Mouse (Mus musculus): ENCODE measurements around the gene Pde9a.

DNA sequence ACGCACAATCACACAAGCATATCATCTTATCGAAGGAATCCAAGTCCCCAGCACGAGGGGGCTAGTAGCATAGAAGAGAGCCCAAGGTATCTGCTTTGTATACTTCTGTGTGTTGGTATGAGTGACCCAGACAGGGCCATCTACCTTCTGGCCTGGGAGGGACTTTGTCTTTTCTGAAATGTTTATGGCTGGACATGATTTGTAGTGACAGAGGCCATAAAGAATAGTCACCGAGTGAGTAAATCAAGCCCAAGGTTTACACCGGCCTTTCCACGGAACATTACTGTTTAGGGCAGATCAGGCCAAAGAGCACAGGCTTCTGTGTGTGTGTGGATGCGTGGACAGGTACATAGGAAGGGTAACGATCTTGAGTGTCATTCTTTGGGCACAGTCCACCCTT, 6.1 kb upstream of the Pde9a start:
- TF ChIP-seq CTCF (IDR thresholded peaks at IDR 0.05; ENCODE audit: insufficient read depth, low read length) = no peak
- no peak for TF ChIP-seq POLR2A (IDR thresholded peaks at IDR 0.05; ENCODE audit: borderline replicate concordance, extremely low read depth, low read depth, low read length)

Data from lung, adult 2 months (tissue).